Mouse (Mus musculus) CH12.LX (cell line): Measurements from ENCODE around the gene Lnpk. TPM values are rescaled to one million over a fixed set of nuclear protein-coding genes. Genes with fewer than 3 reads are reported as not detected.

Experiments used
- DNase-seq: peaks from one replicate; pipeline ENCODE4 v3.0.0-alpha.2; 2013; ENCODE audit errors: extremely low read depth
- H3K27ac ChIP-seq: 2 replicates; pipeline ENCODE4 v1.5.1; 2012; ENCODE audit warnings: low read depth, mild to moderate bottlenecking, control low read depth, moderate library complexity; ENCODE audit not compliant: insufficient read depth
- H3K27me3 ChIP-seq: replicated peaks from 2 replicates; pipeline ENCODE3; 2012; ENCODE audit warnings: inconsistent platforms
- H3K36me3 ChIP-seq, 2 experiments: replicated peaks in 1 of 2; 2 replicates each; pipeline versions ENCODE3 to v1.6.1; 2012; ENCODE audit warnings: inconsistent platforms in 1 of 2, low read length in 1 of 2, mild to moderate bottlenecking in 1 of 2, mixed read lengths in 1 of 2, moderate library complexity in 1 of 2; ENCODE audit not compliant: control insufficient read depth in 1 of 2, insufficient read depth in 1 of 2
- H3K4me1 ChIP-seq, 2 experiments: 2 replicates each; pipeline ENCODE4 v1.6.1; 2012; ENCODE audit warnings: inconsistent platforms in 1 of 2, moderate library complexity in 1 of 2; ENCODE audit not compliant: insufficient read depth in 2 of 2, control insufficient read depth in 1 of 2
- H3K4me2 ChIP-seq: 2 replicates; pipeline ENCODE4 v1.6.1; 2012; ENCODE audit warnings: low read depth, mild to moderate bottlenecking, control low read depth; ENCODE audit not compliant: poor library complexity, insufficient read depth, severe bottlenecking
- H3K4me3 ChIP-seq, 3 experiments: fragments of 150-350 bp in 1 of 3; sonication (generic) in 1 of 3; replicated peaks in 1 of 3; 2 replicates each; pipeline versions ENCODE3 to v1.5.1; 2011 to 2012; ENCODE audit warnings: low read depth in 2 of 3, low read length in 2 of 3, mild to moderate bottlenecking in 2 of 3, moderate library complexity in 2 of 3, control low read depth in 1 of 3, improper control_type of control experiment in 1 of 3, inconsistent platforms in 1 of 3, mixed read lengths in 1 of 3; ENCODE audit not compliant: poor library complexity in 1 of 3
- H3K79me2 ChIP-seq: replicated peaks from 2 replicates; pipeline ENCODE4 v1.6.1; 2012; ENCODE audit warnings: mild to moderate bottlenecking, moderate library complexity; ENCODE audit not compliant: control insufficient read depth, poor library complexity, insufficient read depth, severe bottlenecking; ENCODE audit errors: extremely low read depth
- H3K9ac ChIP-seq: 2 replicates; pipeline ENCODE4 v1.6.1; 2012; ENCODE audit warnings: low read depth, mild to moderate bottlenecking, control low read depth, moderate library complexity; ENCODE audit not compliant: insufficient read depth
- H3K9me3 ChIP-seq: replicated peaks from 2 replicates; pipeline ENCODE3; 2012; ENCODE audit warnings: low read length, inconsistent platforms, mixed read lengths
- BHLHE40 ChIP-seq: IDR thresholded peaks from 2 replicates; pipeline ENCODE4 v1.6.1; 2011; ENCODE audit warnings: mild to moderate bottlenecking, low read depth, low read length, improper control_type of control experiment
- CHD1 ChIP-seq: IDR thresholded peaks from 2 replicates; pipeline ENCODE4 v1.6.1; 2012; ENCODE audit warnings: low read depth, low read length, improper control_type of control experiment, inconsistent platforms
- E2F4 ChIP-seq: IDR thresholded peaks from 2 replicates; pipeline ENCODE4 v1.6.1; 2011; ENCODE audit warnings: low read depth, low read length, improper control_type of control experiment; ENCODE audit not compliant: insufficient replicate concordance
- ELF1 ChIP-seq: IDR thresholded peaks from 2 replicates; pipeline ENCODE4 v1.6.1; 2014; ENCODE audit warnings: low read depth, mild to moderate bottlenecking, inconsistent platforms, low read length, improper control_type of control experiment
- GABPA ChIP-seq: IDR thresholded peaks from 2 replicates; pipeline ENCODE4 v1.6.1; 2012; ENCODE audit warnings: low read depth, low read length, improper control_type of control experiment, inconsistent platforms; ENCODE audit not compliant: insufficient replicate concordance
- IRF4 ChIP-seq: IDR thresholded peaks from 2 replicates; pipeline ENCODE4 v1.6.1; 2014; ENCODE audit warnings: low read depth, mild to moderate bottlenecking, inconsistent platforms, low read length, improper control_type of control experiment
- JUN ChIP-seq: IDR thresholded peaks from 2 replicates; pipeline ENCODE4 v1.6.1; 2011; ENCODE audit warnings: low read depth, mild to moderate bottlenecking, low read length, improper control_type of control experiment, moderate library complexity; ENCODE audit not compliant: insufficient read depth
- JUND ChIP-seq: conservative IDR thresholded peaks from 2 replicates; pipeline ENCODE4 v1.6.1; 2011; ENCODE audit warnings: low read depth, low read length, improper control_type of control experiment
- KAT2A ChIP-seq: IDR thresholded peaks from 2 replicates; pipeline ENCODE4 v1.6.1; 2012; ENCODE audit warnings: low read length, improper control_type of control experiment, inconsistent platforms; ENCODE audit not compliant: insufficient replicate concordance
- MAFK ChIP-seq: IDR thresholded peaks from 2 replicates; pipeline ENCODE4 v1.6.1; 2011; ENCODE audit warnings: low read length, improper control_type of control experiment; ENCODE audit not compliant: insufficient replicate concordance
- MAX ChIP-seq: IDR thresholded peaks from 2 replicates; pipeline ENCODE4 v1.6.1; 2011; ENCODE audit warnings: low read length, improper control_type of control experiment
- MXI1 ChIP-seq: IDR thresholded peaks from 2 replicates; pipeline ENCODE4 v1.6.1; 2011; ENCODE audit warnings: mild to moderate bottlenecking, low read depth, low read length, improper control_type of control experiment
- NELFE ChIP-seq: IDR thresholded peaks from 2 replicates; pipeline ENCODE4 v1.6.1; 2011; ENCODE audit warnings: low read depth, low read length, improper control_type of control experiment
- NRF1 ChIP-seq: IDR thresholded peaks from 2 replicates; pipeline ENCODE4 v1.6.1; 2014; ENCODE audit warnings: low read depth, mild to moderate bottlenecking, inconsistent platforms, low read length, improper control_type of control experiment, moderate library complexity
- PAX5 ChIP-seq: IDR thresholded peaks from 2 replicates; pipeline ENCODE4 v1.6.1; 2012; ENCODE audit warnings: low read length, inconsistent platforms, mixed read lengths
- POLR2A ChIP-seq: IDR thresholded peaks from 2 replicates; pipeline ENCODE4 v1.6.1; 2011; ENCODE audit warnings: low read depth, mild to moderate bottlenecking, improper control_type of control experiment, low read length
- POLR2AphosphoS2 ChIP-seq: IDR thresholded peaks from 2 replicates; pipeline ENCODE4 v1.6.1; 2011; ENCODE audit warnings: low read depth, low read length, improper control_type of control experiment
- RAD21 ChIP-seq: IDR thresholded peaks from 2 replicates; pipeline ENCODE4 v1.6.1; 2011; ENCODE audit warnings: low read depth, mild to moderate bottlenecking, low read length, improper control_type of control experiment, moderate library complexity
- SIN3A ChIP-seq: IDR thresholded peaks from 2 replicates; pipeline ENCODE4 v1.6.1; 2012; ENCODE audit warnings: low read length, improper control_type of control experiment, inconsistent platforms
- TCF12 ChIP-seq: IDR thresholded peaks from 2 replicates; pipeline ENCODE4 v1.6.1; 2014; ENCODE audit warnings: low read depth, mild to moderate bottlenecking, inconsistent platforms, low read length, improper control_type of control experiment
- UBTF ChIP-seq: IDR thresholded peaks from 2 replicates; pipeline ENCODE4 v1.6.1; 2012; ENCODE audit warnings: low read depth, mild to moderate bottlenecking, inconsistent platforms, low read length, improper control_type of control experiment, moderate library complexity
- USF2 ChIP-seq: conservative IDR thresholded peaks from 2 replicates; pipeline ENCODE4 v1.6.1; 2011; ENCODE audit warnings: low read depth, low read length, improper control_type of control experiment
- dilution Hi-C: fragments of 300-500 bp; cut with MboI; formaldehyde crosslinking; loops from 2 replicates; pipeline ENCODE4 v1.14.3; 2020; ENCODE audit warnings: low sequenced_read_pairs; ENCODE audit not compliant: extremely low pct_unique_long_range_greater_than_20kb, extremely low pct_ligation_motif_present
- in situ Hi-C: fragments of 300-500 bp; cut with MboI; formaldehyde crosslinking; loops from 3 replicates; pipeline ENCODE4 v1.14.3; 2019; ENCODE audit warnings: low sequenced_read_pairs, low pct_ligation_motif_present, low pct_unique_long_range_greater_than_20kb, mixed read lengths
- polyA plus RNA-seq: library from polyadenylated mRNA; unstranded; fragments of >175 nt; gene quantifications from 2 replicates; pipeline ENCODE4 v1.2.1, GENCODE M21; 2012; ENCODE audit warnings: low read depth; ENCODE audit not compliant: insufficient read length
- total RNA-seq, 2 experiments: library from RNA; depleted of rRNA; stranded (reverse); fragments of 300-350 nt in 1 of 2; fragments of >200 nt in 1 of 2; gene quantifications; 2 replicates each; pipeline ENCODE4 v1.2.3; 2012 to 2014

Gene Lnpk
- total and polyA plus RNA-seq, 3 experiments, result 21.1 to 51.7 (median 37.1) TPM

GRCm38 (mm10) chr2:74551929-74552328 lies 27.3 kb downstream of the Lnpk start:
- H3K36me3 ChIP-seq, result peaks cover 4 to 19% of the 10 kb centered on the region in 2 experiments
- H3K79me2 ChIP-seq, result no peaks in the 10 kb centered on the region
- no peaks in the 10 kb centered on the region for H3K27me3 ChIP-seq
- no peak overlapping the region for H3K4me2 ChIP-seq
- no peak overlapping the region for H3K27ac ChIP-seq
- in situ Hi-C loops (no loop called here), dilution Hi-C loops (no loop called here)
- H3K9ac ChIP-seq, result no peak overlapping the region
- TF ChIP-seq SIN3A (no peak), POLR2AphosphoS2 (no peak), MXI1 (no peak), ELF1 (no peak), RAD21 (no peak), NRF1 (no peak), POLR2A (no peak), IRF4 (no peak), PAX5 (no peak), MAFK (no peak), MAX (no peak), UBTF (no peak), BHLHE40 (no peak), USF2 (no peak), CHD1 (no peak), TCF12 (no peak)
- DNase-seq, result no peak
- H3K9me3 ChIP-seq, result no peaks in the 10 kb centered on the region
- no peak overlapping the region for H3K4me3 ChIP-seq
- H3K4me1 ChIP-seq, result peaks cover 0 to under 1% of the 10 kb centered on the region in 2 experiments; a peak in 1 of 4 replicates

DNA sequence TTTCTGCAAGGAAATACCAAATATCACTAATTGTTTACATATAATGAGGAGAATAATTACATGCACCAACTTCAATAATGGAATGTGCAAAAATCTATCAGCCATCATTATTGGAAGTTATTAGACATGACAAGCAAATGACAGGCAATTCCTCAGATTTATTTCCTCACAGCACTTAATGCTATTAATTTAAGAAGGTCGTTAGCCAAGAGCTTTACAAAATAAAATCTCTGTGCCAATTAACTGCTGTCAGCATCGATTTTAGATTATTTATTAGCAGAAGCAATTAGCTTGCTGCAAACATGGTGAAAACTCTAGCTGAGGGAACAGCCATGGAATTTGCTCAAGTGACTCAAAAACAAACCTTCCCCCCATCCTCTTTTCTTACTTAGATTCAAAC lies 30.9 kb downstream of the Lnpk start:
- peaks cover under 1 to 18% of the 10 kb centered on the region in 2 experiments for H3K36me3 ChIP-seq
- no peak overlapping the region for H3K4me2 ChIP-seq
- no peaks in the 10 kb centered on the region for H3K4me1 ChIP-seq
- no peaks in the 10 kb centered on the region for H3K27me3 ChIP-seq
- no peak for DNase-seq
- no peak overlapping the region for H3K9ac ChIP-seq
- TF ChIP-seq USF2, result no peak
- TF ChIP-seq PAX5, result no peak
- TF ChIP-seq JUN, result no peak
- TF ChIP-seq NELFE, result no peak
- no peak for TF ChIP-seq POLR2AphosphoS2
- no peak for TF ChIP-seq MAFK
- no peak for TF ChIP-seq E2F4
- no peak for TF ChIP-seq GABPA
- TF ChIP-seq KAT2A, result no peak
- no peak for TF ChIP-seq JUND
- dilution Hi-C loops, result no loop called here
- H3K4me3 ChIP-seq, result no peak overlapping the region
- H3K79me2 ChIP-seq, result no peaks in the 10 kb centered on the region
- H3K27ac ChIP-seq, result no peak overlapping the region
- in situ Hi-C loops, result no loop called here
- no peaks in the 10 kb centered on the region for H3K9me3 ChIP-seq
